ENCODE assay signal across 19 mouse cellular contexts in the genomic region with DNA sequence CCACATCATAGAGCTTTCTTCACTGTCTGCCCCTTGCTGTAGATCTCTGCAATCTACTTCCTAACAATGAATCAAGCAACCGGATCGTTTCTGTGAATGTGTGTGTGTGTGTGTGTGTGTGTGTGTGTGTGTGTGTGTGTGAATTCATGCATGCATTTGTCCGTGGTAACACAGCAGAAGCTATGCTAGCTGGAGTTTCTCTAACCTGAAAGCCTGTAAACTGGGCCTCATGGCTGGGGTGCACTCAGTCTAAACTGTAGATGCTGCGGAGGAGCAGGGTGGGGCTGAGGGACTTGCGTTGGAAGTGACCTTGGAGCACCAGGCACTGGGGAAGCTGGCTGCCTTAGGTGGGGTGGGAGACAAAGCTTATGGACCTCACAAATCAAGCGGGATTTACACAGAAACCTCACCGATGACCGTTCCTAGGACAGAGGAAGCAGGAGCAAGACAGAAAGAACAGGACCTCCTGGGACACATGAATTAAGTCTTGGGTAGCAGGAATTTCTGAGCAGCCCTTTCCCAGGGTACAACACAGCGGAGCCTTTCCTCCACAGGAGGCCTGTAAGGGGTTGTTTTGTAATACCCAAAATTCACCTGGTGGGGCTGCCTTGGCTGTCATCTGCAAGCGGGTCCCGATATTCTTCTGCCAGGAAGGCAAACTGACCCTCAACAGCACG. TPM values are rescaled to one million over a fixed set of nuclear protein-coding genes. Genes with fewer than 3 reads are reported as not detected.
A peak's percentile ranks its signal among the peaks of the same experiment; 100 is the strongest.
DNase-seq lines count a peak whose midpoint lies in the region; ATAC-seq lines count a peak whose summit lies in the region.
"Had no signal": no experiment of that assay in that cellular context is flagged by ENCODE, and none has a peak within 500 bp of the region (broad histone marks: within the 10 kb centered on the region; RNA-seq: fewer than 3 reads in every experiment).

No protein-coding gene starts in this region.

- H3K9ac ChIP-seq in hindbrain, embryonic 11.5 days (ENCODE audit: low read depth, low read length) = no peak overlapping the region
- H3K9ac ChIP-seq in midbrain, embryonic 12.5 days (replicated peaks) = no peak overlapping the region
- H3K9ac ChIP-seq in midbrain, embryonic 15.5 days = no peak overlapping the region
- H3K9ac ChIP-seq: embryonic facial prominence, embryonic 15.5 days had no signal

- H3K27me3 ChIP-seq in hindbrain, embryonic 10.5 days (ENCODE audit: insufficient read depth, poor library complexity, severe bottlenecking) = peaks cover 41% of the 10 kb centered on the region
- H3K27me3 ChIP-seq in hindbrain, embryonic 11.5 days (ENCODE audit: control insufficient read depth, insufficient read depth, low read length) = no peaks in the 10 kb centered on the region
- H3K27me3 ChIP-seq in midbrain, embryonic 12.5 days = peaks cover 73% of the 10 kb centered on the region
- H3K27me3 ChIP-seq in midbrain, embryonic 15.5 days (replicated peaks) = peaks cover 35% of the 10 kb centered on the region
- H3K27me3 ChIP-seq in limb, embryonic 10.5 days (ENCODE audit: low read depth, poor library complexity, severe bottlenecking) = 0 out of 2 replicates have a peak, but pooled peaks cover 8% of the 10 kb centered on the region

- no peak for DNase-seq in hindbrain, embryonic 10.5 days (ENCODE audit: low spot score)
- DNase-seq in hindbrain, embryonic 11.5 days (ENCODE audit: low spot score) = no peak
- no peak for DNase-seq in limb, embryonic 10.5 days (ENCODE audit: low spot score)
- DNase-seq in retina, embryonic 14.5 days (ENCODE audit: low spot score) = peak; percentile 38
- DNase-seq in layer of hippocampus, postnatal 14 days (ENCODE audit: low spot score in 2 of 2) = no peak
- DNase-seq in ovary, postnatal 36 days (ENCODE audit: low spot score) = no peak
- DNase-seq: adrenal gland, adult 2 months; cerebellum, adult 18-20 months; liver; lung, adult 2 months; thymus, adult 18-20 months had no signal

- H3K4me3 ChIP-seq in hindbrain, embryonic 10.5 days = peak overlapping the region; percentile 13; the same call in 1 of the 2 replicates
- H3K4me3 ChIP-seq in hindbrain, embryonic 11.5 days (ENCODE audit: low read depth, low read length) = no peak overlapping the region
- H3K4me3 ChIP-seq in midbrain, embryonic 12.5 days = no peak overlapping the region
- H3K4me3 ChIP-seq in midbrain, embryonic 15.5 days = no peak overlapping the region
- H3K4me3 ChIP-seq in limb, embryonic 10.5 days = no peak overlapping the region
- H3K4me3 ChIP-seq: embryonic facial prominence, embryonic 15.5 days; myocyte had no signal

- no peak overlapping the region; the same call in 1 of the 2 replicates for H3K4me2 ChIP-seq in hindbrain, embryonic 11.5 days (replicated peaks; ENCODE audit: low read depth, low read length)
- 0 out of 2 replicates have a peak overlapping the region, but pooled peaks have one; percentile 2 for H3K4me2 ChIP-seq in midbrain, embryonic 12.5 days (replicated peaks)
- H3K4me2 ChIP-seq in midbrain, embryonic 15.5 days = no peak overlapping the region
- H3K4me2 ChIP-seq: embryonic facial prominence, embryonic 15.5 days had no signal

- H3K36me3 ChIP-seq in hindbrain, embryonic 10.5 days = no peaks in the 10 kb centered on the region
- H3K36me3 ChIP-seq in hindbrain, embryonic 11.5 days (ENCODE audit: control insufficient read depth, insufficient read depth, low read length) = no peaks in the 10 kb centered on the region
- H3K36me3 ChIP-seq in midbrain, embryonic 12.5 days = no peaks in the 10 kb centered on the region
- H3K36me3 ChIP-seq in midbrain, embryonic 15.5 days (replicated peaks) = no peaks in the 10 kb centered on the region
- H3K36me3 ChIP-seq in limb, embryonic 10.5 days = no peaks in the 10 kb centered on the region
- H3K36me3 ChIP-seq: embryonic facial prominence, embryonic 15.5 days; G1E had no signal

- WGBS in hindbrain, embryonic 10.5 days = 59% methylated on average over 12 of the region's 12 CpGs
- 57% methylated on average over 12 of the region's 12 CpGs for WGBS in hindbrain, embryonic 11.5 days
- 55% methylated on average over 12 of the region's 12 CpGs for WGBS in midbrain, embryonic 12.5 days
- WGBS in midbrain, embryonic 15.5 days = 46% methylated on average over 12 of the region's 12 CpGs
- WGBS in limb, embryonic 10.5 days = 65% methylated on average over 12 of the region's 12 CpGs

- peaks cover 50% of the 10 kb centered on the region for H3K4me1 ChIP-seq in hindbrain, embryonic 10.5 days (replicated peaks)
- H3K4me1 ChIP-seq in hindbrain, embryonic 11.5 days (replicated peaks; ENCODE audit: control insufficient read depth, insufficient read depth, low read length) = peaks cover 10% of the 10 kb centered on the region
- H3K4me1 ChIP-seq in midbrain, embryonic 12.5 days = peaks cover 27% of the 10 kb centered on the region
- peaks cover 18% of the 10 kb centered on the region for H3K4me1 ChIP-seq in midbrain, embryonic 15.5 days
- H3K4me1 ChIP-seq in limb, embryonic 10.5 days = peaks cover 53% of the 10 kb centered on the region

- ATAC-seq in hindbrain, embryonic 11.5 days (ENCODE audit: low FRiP score) = no peak
- ATAC-seq in midbrain, embryonic 12.5 days (ENCODE audit: low FRiP score, low read depth) = 0 out of 2 replicates have a peak, but pooled peaks have one; percentile 27
- ATAC-seq in midbrain, embryonic 15.5 days (replicated peaks) = no peak
- ATAC-seq: inflammation-experienced regulatory T-cells, adult 6 months had no signal

- H3K9me3 ChIP-seq in hindbrain, embryonic 10.5 days = peaks cover 10% of the 10 kb centered on the region
- no peaks in the 10 kb centered on the region for H3K9me3 ChIP-seq in hindbrain, embryonic 11.5 days (ENCODE audit: control insufficient read depth, low read length)
- H3K9me3 ChIP-seq in midbrain, embryonic 12.5 days = peaks cover 5% of the 10 kb centered on the region; the same call in 1 of the 2 replicates
- H3K9me3 ChIP-seq in midbrain, embryonic 15.5 days = no peaks in the 10 kb centered on the region
- H3K9me3 ChIP-seq in limb, embryonic 10.5 days (replicated peaks) = no peaks in the 10 kb centered on the region
- H3K9me3 ChIP-seq: embryonic facial prominence, embryonic 15.5 days; G1E had no signal

- H3K27ac ChIP-seq in hindbrain, embryonic 10.5 days = peak overlapping the region; percentile 14; the same call in 1 of the 2 replicates
- H3K27ac ChIP-seq in hindbrain, embryonic 11.5 days (ENCODE audit: low read depth, low read length) = no peak overlapping the region
- no peak overlapping the region for H3K27ac ChIP-seq in midbrain, embryonic 12.5 days (replicated peaks)
- no peak overlapping the region for H3K27ac ChIP-seq in midbrain, embryonic 15.5 days
- H3K27ac ChIP-seq in limb, embryonic 10.5 days = peak overlapping the region; percentile 72
- H3K27ac ChIP-seq: embryonic facial prominence, embryonic 15.5 days had no signal

RNA-seq across cellular contexts. Expression of a gene that starts 41.0 kb away (rescaled TPM):
- 1.4 and 1.6 TPM in 2 replicates for polyA plus RNA-seq in hindbrain, embryonic 10.5 days (2016; fragmentation: Nextera tagmentation; extraction: Ambion mirVana)
- polyA plus RNA-seq in hindbrain, embryonic 11.5 days (2014; fragmentation: Nextera tagmentation; extraction: Ambion mirVana) = 0.78 and 0.94 TPM in 2 replicates
- polyA plus RNA-seq in midbrain, embryonic 12.5 days (2016; fragmentation: Nextera tagmentation; extraction: Ambion mirVana) = 0.87 TPM in 1 of 2 replicates, not detected in the other
- polyA plus RNA-seq in midbrain, embryonic 15.5 days (2015; fragmentation: Nextera tagmentation; extraction: Ambion mirVana) = 0.56 and 1.1 TPM in 2 replicates
- 0.70 and 1.5 TPM in 2 replicates for polyA plus RNA-seq in limb, embryonic 10.5 days (2016; fragmentation: Nextera tagmentation; extraction: Ambion mirVana)
- total RNA-seq in layer of hippocampus, postnatal 14 days (2021) = not detected
- total RNA-seq: adrenal gland, adult 2 months; heart, postnatal 25 days; left cerebral cortex, adult 18-20 months had no signal

Comparison
In these comparisons a context has a peak if more than half of its experiments do, and no peak if none do; other contexts are left out.
1. H3K27ac ChIP-seq: peak in hindbrain, embryonic 10.5 days (single experiment) and limb, embryonic 10.5 days (single experiment); none in hindbrain, embryonic 11.5 days (single experiment), midbrain, embryonic 12.5 days (single experiment) and midbrain, embryonic 15.5 days (single experiment).